Mouse (Mus musculus): ENCODE measurements at regions not wholly inside any gene's neighbourhood (a gene's known extent, or its start where the extent isn't known, plus 50 kb on each side); places are given as distances from the start of the nearest gene placed in this dataset.

- Histone ChIP-seq H3K27ac (ENCODE audit: control insufficient read depth, insufficient read depth, low read length) (no peak overlapping the region), H3K36me3 (ENCODE audit: control insufficient read depth, insufficient read depth, low read length) (no peaks in the 10 kb centered on the region), H3K4me1 (replicated peaks; ENCODE audit: control insufficient read depth, insufficient read depth, low read length) (peaks cover 48% of the 10 kb centered on the region), H3K4me3 (ENCODE audit: control insufficient read depth, insufficient read depth, low read length) (no peak overlapping the region), H3K27me3 (ENCODE audit: control insufficient read depth, insufficient read depth, low read length) (no peaks in the 10 kb centered on the region)
- no peak for TF ChIP-seq CTCF (IDR thresholded peaks at IDR 0.05; ENCODE audit: borderline replicate concordance, control insufficient read depth, extremely low read depth, insufficient read depth, low read length, poor library complexity)
- no peak for TF ChIP-seq POLR2A (IDR thresholded peaks at IDR 0.05; ENCODE audit: control insufficient read depth, extremely low read depth, insufficient read depth, low read length, poor library complexity)
- WGBS = 98% methylated on average over 7 of the region's 7 CpGs
- DNase-seq = no peak
Observed at GRCm38 (mm10) chr16:24177131-24177530, 188.5 kb upstream of the Bcl6 start.

- peaks cover 45% of the 10 kb centered on the region for H3K4me1 ChIP-seq (replicated peaks; ENCODE audit: control insufficient read depth, insufficient read depth, low read length)
- no peaks in the 10 kb centered on the region for H3K27me3 ChIP-seq (ENCODE audit: control insufficient read depth, insufficient read depth, low read length)
- TF ChIP-seq CTCF (IDR thresholded peaks at IDR 0.05; ENCODE audit: borderline replicate concordance, control insufficient read depth, extremely low read depth, insufficient read depth, low read length, poor library complexity) (no peak), POLR2A (IDR thresholded peaks at IDR 0.05; ENCODE audit: control insufficient read depth, extremely low read depth, insufficient read depth, low read length, poor library complexity) (no peak)
- H3K4me3 ChIP-seq (ENCODE audit: control insufficient read depth, insufficient read depth, low read length) = no peak overlapping the region
- no peaks in the 10 kb centered on the region for H3K36me3 ChIP-seq (ENCODE audit: control insufficient read depth, insufficient read depth, low read length)
- DNase-seq = no peak
- 93% methylated on average over 2 of the region's 2 CpGs for WGBS
- H3K27ac ChIP-seq (ENCODE audit: control insufficient read depth, insufficient read depth, low read length) = no peak overlapping the region
Observed at GRCm38 (mm10) chr16:24176057-24176456, 187.4 kb upstream of the Bcl6 start.

DNA sequence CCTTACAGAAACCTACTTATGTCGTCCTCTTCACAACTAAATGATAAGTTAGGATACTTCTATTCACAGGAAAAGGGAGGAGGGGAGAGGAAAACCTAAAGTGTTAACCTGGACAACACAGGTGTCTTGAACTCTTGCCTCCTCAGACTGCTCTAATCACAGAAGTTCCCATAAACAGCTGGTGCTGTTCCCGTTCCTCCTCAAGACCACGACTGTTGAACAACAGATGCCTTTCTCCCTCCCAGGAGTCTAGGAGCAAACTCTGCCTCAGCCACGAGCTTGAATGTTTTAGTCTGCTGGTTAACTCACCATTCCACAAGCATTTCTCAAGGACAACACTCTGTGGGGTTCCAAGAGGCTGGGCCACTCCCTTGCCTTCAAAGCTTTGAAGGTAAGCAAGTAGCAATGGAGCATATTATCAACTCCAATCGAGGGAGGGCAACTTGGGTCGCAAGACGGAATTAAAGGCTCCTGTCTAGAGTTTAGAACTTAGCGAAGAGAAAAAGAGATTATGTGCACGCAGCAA, 186.6 kb upstream of the Bcl6 start:
- TF ChIP-seq POLR2A (IDR thresholded peaks at IDR 0.05; ENCODE audit: control insufficient read depth, extremely low read depth, insufficient read depth, low read length, poor library complexity) (no peak), CTCF (IDR thresholded peaks at IDR 0.05; ENCODE audit: borderline replicate concordance, control insufficient read depth, extremely low read depth, insufficient read depth, low read length, poor library complexity) (no peak)
- Histone ChIP-seq H3K4me1 (replicated peaks; ENCODE audit: control insufficient read depth, insufficient read depth, low read length) (peaks cover 40% of the 10 kb centered on the region), H3K27me3 (ENCODE audit: control insufficient read depth, insufficient read depth, low read length) (no peaks in the 10 kb centered on the region), H3K4me3 (ENCODE audit: control insufficient read depth, insufficient read depth, low read length) (no peak overlapping the region), H3K27ac (ENCODE audit: control insufficient read depth, insufficient read depth, low read length) (no peak overlapping the region), H3K36me3 (ENCODE audit: control insufficient read depth, insufficient read depth, low read length) (no peaks in the 10 kb centered on the region)
- no peak for DNase-seq
- WGBS = 86% methylated on average over 9 of the region's 9 CpGs

DNA sequence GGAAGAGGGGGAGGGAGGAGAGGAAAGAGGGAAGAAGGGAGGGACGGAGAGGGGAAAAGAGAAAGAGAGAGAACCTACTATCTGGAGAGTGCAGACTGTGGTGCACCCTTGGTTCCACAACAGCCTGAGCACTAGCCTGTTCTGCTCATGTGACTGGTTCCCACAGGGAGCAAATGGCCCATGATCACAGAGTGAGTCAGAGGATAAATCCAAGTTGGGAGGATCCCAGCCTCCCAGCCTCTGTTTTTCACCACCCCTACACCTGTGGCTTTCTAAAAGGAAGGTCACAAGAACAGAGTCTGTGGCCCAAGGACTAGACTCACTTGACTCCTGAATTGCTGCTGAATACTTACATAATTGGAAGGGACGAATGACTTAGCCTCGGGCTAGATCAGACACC, 185.9 kb upstream of the Bcl6 start:
- 91% methylated on average over 3 of the region's 3 CpGs for WGBS
- TF ChIP-seq POLR2A (IDR thresholded peaks at IDR 0.05; ENCODE audit: control insufficient read depth, extremely low read depth, insufficient read depth, low read length, poor library complexity) = no peak
- no peak for TF ChIP-seq CTCF (IDR thresholded peaks at IDR 0.05; ENCODE audit: borderline replicate concordance, control insufficient read depth, extremely low read depth, insufficient read depth, low read length, poor library complexity)
- Histone ChIP-seq H3K4me3 (ENCODE audit: control insufficient read depth, insufficient read depth, low read length) (no peak overlapping the region), H3K4me1 (replicated peaks; ENCODE audit: control insufficient read depth, insufficient read depth, low read length) (peaks cover 35% of the 10 kb centered on the region), H3K27me3 (ENCODE audit: control insufficient read depth, insufficient read depth, low read length) (no peaks in the 10 kb centered on the region), H3K27ac (ENCODE audit: control insufficient read depth, insufficient read depth, low read length) (no peak overlapping the region), H3K36me3 (ENCODE audit: control insufficient read depth, insufficient read depth, low read length) (no peaks in the 10 kb centered on the region)
- DNase-seq = no peak

GRCm38 (mm10) chr16:24173783-24174518, 185.3 kb upstream of the Bcl6 start:
- peaks cover 35% of the 10 kb centered on the region for H3K4me1 ChIP-seq (replicated peaks; ENCODE audit: control insufficient read depth, insufficient read depth, low read length)
- no peak overlapping the region; the same call in 1 of the 2 replicates for H3K27ac ChIP-seq (ENCODE audit: control insufficient read depth, insufficient read depth, low read length)
- WGBS = 79% methylated on average over 5 of the region's 5 CpGs

GRCm38 (mm10) chr16:24172653-24173052, 184.0 kb upstream of the Bcl6 start:
- DNase-seq = no peak
- 97% methylated on average over 2 of the region's 2 CpGs for WGBS

More at GRCm38 (mm10) chr16:24173783-24174518, 185.3 kb upstream of the Bcl6 start:
- no peaks in the 10 kb centered on the region for H3K36me3 ChIP-seq (ENCODE audit: control insufficient read depth, insufficient read depth, low read length)
- TF ChIP-seq CTCF (IDR thresholded peaks at IDR 0.05; ENCODE audit: borderline replicate concordance, control insufficient read depth, extremely low read depth, insufficient read depth, low read length, poor library complexity) = no peak
- TF ChIP-seq POLR2A (IDR thresholded peaks at IDR 0.05; ENCODE audit: control insufficient read depth, extremely low read depth, insufficient read depth, low read length, poor library complexity) = no peak
- DNase-seq = no peak
- no peak overlapping the region for H3K4me3 ChIP-seq (ENCODE audit: control insufficient read depth, insufficient read depth, low read length)
- no peaks in the 10 kb centered on the region for H3K27me3 ChIP-seq (ENCODE audit: control insufficient read depth, insufficient read depth, low read length)

More at GRCm38 (mm10) chr16:24172653-24173052, 184.0 kb upstream of the Bcl6 start:
- Histone ChIP-seq H3K4me1 (replicated peaks; ENCODE audit: control insufficient read depth, insufficient read depth, low read length) (peaks cover 35% of the 10 kb centered on the region), H3K27ac (ENCODE audit: control insufficient read depth, insufficient read depth, low read length) (no peak overlapping the region), H3K4me3 (ENCODE audit: control insufficient read depth, insufficient read depth, low read length) (no peak overlapping the region), H3K27me3 (ENCODE audit: control insufficient read depth, insufficient read depth, low read length) (no peaks in the 10 kb centered on the region), H3K36me3 (ENCODE audit: control insufficient read depth, insufficient read depth, low read length) (no peaks in the 10 kb centered on the region)
- TF ChIP-seq POLR2A (IDR thresholded peaks at IDR 0.05; ENCODE audit: control insufficient read depth, extremely low read depth, insufficient read depth, low read length, poor library complexity) (no peak), CTCF (IDR thresholded peaks at IDR 0.05; ENCODE audit: borderline replicate concordance, control insufficient read depth, extremely low read depth, insufficient read depth, low read length, poor library complexity) (no peak)
